Mouse (Mus musculus) hindbrain, embryonic 11.5 days (tissue): ENCODE data around the gene Ap1g1. TPM values are rescaled to one million over a fixed set of nuclear protein-coding genes. Genes with fewer than 3 reads are reported as not detected.

ENCODE experiments used
- ATAC-seq: fragments of 200-750 bp; cut with Nextera tagmentation; 2 replicates; pipeline ENCODE4 v1.8.0; 2017; ENCODE audit warnings: mild to moderate bottlenecking, moderate TSS enrichment, moderate library complexity; ENCODE audit not compliant: low FRiP score
- DNase-seq: peaks from one replicate; pipeline ENCODE4 v3.0.0-alpha.2; 2015; ENCODE audit warnings: low spot score
- H3K27ac ChIP-seq: fragments of 300-500 bp; sonication (generic); 2 replicates; pipeline ENCODE4 v1.5.1; 2014; ENCODE audit warnings: mild to moderate bottlenecking, low read depth, low read length
- H3K27me3 ChIP-seq: fragments of 300-500 bp; sonication (generic); 2 replicates; pipeline ENCODE4 v1.6.1; 2014; ENCODE audit warnings: mild to moderate bottlenecking, low read length, moderate library complexity, mixed read lengths; ENCODE audit not compliant: control insufficient read depth, insufficient read depth
- H3K36me3 ChIP-seq: fragments of 300-500 bp; sonication (generic); 2 replicates; pipeline ENCODE4 v1.6.1; 2014; ENCODE audit warnings: mild to moderate bottlenecking, low read length, moderate library complexity, mixed read lengths; ENCODE audit not compliant: control insufficient read depth, insufficient read depth
- H3K4me1 ChIP-seq: fragments of 300-500 bp; sonication (generic); replicated peaks from 2 replicates; pipeline ENCODE4 v1.6.1; 2014; ENCODE audit warnings: low read length, mixed read lengths; ENCODE audit not compliant: control insufficient read depth, insufficient read depth
- H3K4me2 ChIP-seq: fragments of 300-500 bp; sonication (generic); replicated peaks from 2 replicates; pipeline ENCODE4 v1.6.1; 2014; ENCODE audit warnings: mild to moderate bottlenecking, low read depth, low read length
- H3K4me3 ChIP-seq: fragments of 300-500 bp; sonication (generic); 2 replicates; pipeline ENCODE4 v1.5.1; 2014; ENCODE audit warnings: low read depth, low read length
- H3K9ac ChIP-seq: fragments of 300-500 bp; sonication (generic); 2 replicates; pipeline ENCODE4 v1.6.1; 2014; ENCODE audit warnings: low read depth, low read length
- H3K9me3 ChIP-seq: fragments of 300-500 bp; sonication (generic); 2 replicates; pipeline ENCODE4 v1.6.1; 2016; ENCODE audit warnings: low read length; ENCODE audit not compliant: control insufficient read depth
- WGBS: fragments of 180-500 bp; shearing (Covaris S2); extraction: QIAGEN DNeasy Blood & Tissue Kit; methylation state at CpG from one replicate; pipeline ENCODE4 v1.1.7; 2014; 5-methylcytosine and 5-hydroxymethylcytosine counted together
- polyA plus RNA-seq: library from polyadenylated mRNA; unstranded; fragments of >200 nt; fragmentation: Nextera tagmentation; extraction: Ambion mirVana; gene quantifications from 2 replicates; pipeline ENCODE4 v1.2.1, GENCODE M21; 2014

Gene Ap1g1
- polyA plus RNA-seq, 1 experiment from 2014 or later: 33.8 TPM

DNA sequence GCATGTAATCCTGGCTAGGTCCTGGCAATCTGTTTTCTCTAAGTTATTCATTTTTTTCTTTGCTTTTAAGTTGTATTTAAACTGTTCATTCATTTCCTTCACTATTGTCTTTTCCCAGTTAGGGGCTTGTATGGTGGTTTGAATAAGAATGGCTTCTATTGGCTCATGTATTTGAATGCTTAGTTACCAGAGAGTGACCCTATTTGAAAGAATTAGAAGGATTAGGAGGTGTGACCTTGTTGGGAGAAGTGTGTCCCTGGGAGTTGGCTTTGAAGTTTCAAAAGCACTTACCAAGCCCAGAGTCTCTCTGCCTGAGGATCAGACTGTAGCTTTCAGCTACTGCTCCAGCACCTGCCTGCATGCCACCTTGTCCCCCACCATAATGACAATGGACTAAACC is 106.9 kb downstream of the Ap1g1 start:
- H3K36me3 ChIP-seq: no peaks in the 10 kb centered on the region

DNA sequence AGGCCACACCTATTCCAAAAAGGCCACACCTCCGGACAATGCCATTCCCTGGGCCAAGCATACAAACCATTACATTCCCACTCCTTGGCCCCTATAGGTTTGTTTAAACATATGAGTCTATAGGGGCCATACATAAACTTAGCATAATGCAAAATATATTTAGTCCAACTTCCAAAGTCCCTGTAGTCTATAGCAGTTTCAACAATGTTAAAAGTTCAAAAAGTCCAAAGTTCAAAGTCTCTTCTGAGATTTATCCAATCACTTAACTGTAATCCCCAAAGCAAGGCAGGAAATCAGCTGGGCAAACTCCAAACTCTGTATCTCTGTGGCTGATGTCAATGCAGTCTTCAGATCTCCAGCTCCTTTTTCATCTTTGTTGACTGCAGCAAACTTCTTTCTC is 110.9 kb downstream of the Ap1g1 start:
- no peak overlapping the region for H3K9ac ChIP-seq
- H3K27ac ChIP-seq: no peak overlapping the region
- H3K36me3 ChIP-seq: no peaks in the 10 kb centered on the region
- H3K27me3 ChIP-seq: no peaks in the 10 kb centered on the region
- no peak overlapping the region for H3K4me2 ChIP-seq
- ATAC-seq (no peak), DNase-seq (no peak)
- H3K4me3 ChIP-seq: no peak overlapping the region
- no peaks in the 10 kb centered on the region for H3K9me3 ChIP-seq
- no peaks in the 10 kb centered on the region for H3K4me1 ChIP-seq
- 91% methylated on average over 1 of the region's 1 CpGs for WGBS

More for the DNA sequence above, 106.9 kb downstream of the Ap1g1 start:
- no peaks in the 10 kb centered on the region for H3K27me3 ChIP-seq
- no peak overlapping the region for H3K4me2 ChIP-seq
- H3K9me3 ChIP-seq: no peaks in the 10 kb centered on the region
- no peaks in the 10 kb centered on the region for H3K4me1 ChIP-seq
- no peak for ATAC-seq
- H3K27ac ChIP-seq: no peak overlapping the region
- no peak for DNase-seq
- H3K9ac ChIP-seq: no peak overlapping the region
- no peak overlapping the region for H3K4me3 ChIP-seq

DNA sequence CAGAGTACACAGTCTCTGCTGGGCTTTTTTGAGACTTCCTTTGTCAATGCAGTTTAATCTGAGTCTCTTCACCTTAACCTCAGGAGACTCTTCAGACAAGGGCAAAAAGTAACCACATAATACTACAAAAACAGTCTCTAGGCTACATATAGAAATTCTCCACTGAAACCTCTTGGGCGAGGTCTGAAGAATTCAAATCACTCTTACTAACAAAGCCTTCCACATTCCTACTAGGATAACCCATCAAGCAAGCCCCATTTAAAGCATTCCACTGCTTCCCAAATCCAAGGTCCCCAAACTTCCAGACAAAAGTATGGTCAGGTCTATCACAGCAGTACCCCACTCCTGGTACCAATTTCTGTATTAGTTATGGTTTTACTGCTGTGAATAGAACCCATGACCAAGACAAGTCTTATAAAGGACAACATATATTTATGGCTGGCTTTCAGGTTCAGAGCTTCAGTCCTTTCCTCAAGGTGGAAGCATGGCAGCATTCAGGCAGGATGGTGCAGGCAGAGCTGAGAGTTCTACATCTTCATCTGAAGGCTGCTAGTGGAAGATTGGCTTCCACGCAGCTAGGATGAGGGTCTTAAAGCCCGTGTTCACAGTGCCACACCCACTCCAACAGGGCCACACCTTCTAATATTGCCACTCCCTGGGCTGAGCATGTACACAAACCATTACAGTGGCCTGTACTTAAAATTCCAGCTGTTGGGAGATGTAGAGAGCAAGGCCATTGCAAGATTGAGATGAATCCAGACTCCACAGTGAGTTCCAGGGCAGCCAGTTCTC is 112.6 kb downstream of the Ap1g1 start:
- WGBS: 93% methylated on average over 3 of the region's 3 CpGs
- H3K36me3 ChIP-seq: no peaks in the 10 kb centered on the region
- no peaks in the 10 kb centered on the region for H3K4me1 ChIP-seq

DNA sequence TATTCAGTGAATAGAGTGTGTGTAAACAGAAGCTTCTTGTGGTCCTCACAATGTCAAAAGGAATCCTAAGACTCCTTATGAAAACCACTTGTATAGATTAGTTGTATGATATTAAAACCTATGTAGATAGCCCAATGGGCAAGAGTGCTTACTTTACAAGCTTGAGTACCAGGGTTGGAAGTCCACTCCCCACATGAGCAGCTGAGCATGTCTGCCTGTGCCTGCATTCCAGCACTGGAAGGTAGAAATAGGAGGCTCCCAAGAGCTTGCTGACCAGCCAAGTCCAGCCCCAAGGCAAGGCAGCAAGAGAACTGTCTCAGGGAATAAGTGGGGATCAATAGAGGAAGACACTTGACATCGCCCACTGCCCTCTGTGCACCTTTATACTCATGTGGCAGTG is 116.3 kb downstream of the Ap1g1 start:
- no peak for ATAC-seq
- 88% methylated on average over 1 of the region's 1 CpGs for WGBS
- H3K4me2 ChIP-seq: no peak overlapping the region

More for the DNA sequence above, 112.6 kb downstream of the Ap1g1 start:
- no peak overlapping the region for H3K9ac ChIP-seq
- DNase-seq: no peak
- H3K27me3 ChIP-seq: no peaks in the 10 kb centered on the region
- H3K4me3 ChIP-seq: no peak overlapping the region
- no peak for ATAC-seq
- H3K4me2 ChIP-seq: no peak overlapping the region
- H3K9me3 ChIP-seq: no peaks in the 10 kb centered on the region
- no peak overlapping the region for H3K27ac ChIP-seq

DNA sequence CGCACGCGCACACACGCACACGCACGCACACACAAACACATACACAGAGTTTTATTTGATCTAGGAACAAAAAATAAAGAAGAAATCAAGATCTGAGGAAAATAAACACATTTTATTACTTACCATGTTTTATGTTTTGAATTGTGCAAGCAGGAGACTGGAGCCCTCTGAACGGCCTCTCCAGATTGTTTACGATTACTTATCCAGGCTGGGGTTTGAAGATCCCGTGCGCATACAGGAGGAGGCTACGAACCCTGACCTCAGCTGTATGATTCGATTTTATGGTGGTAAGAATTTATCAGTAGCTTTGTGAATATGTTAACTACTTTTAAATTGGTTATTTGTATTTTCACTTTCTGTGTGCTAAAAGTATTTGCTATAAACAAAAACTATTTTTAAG is 117.0 kb downstream of the Ap1g1 start:
- no peak overlapping the region for H3K9ac ChIP-seq
- no peaks in the 10 kb centered on the region for H3K9me3 ChIP-seq
- no peaks in the 10 kb centered on the region for H3K36me3 ChIP-seq
- DNase-seq (no peak), ATAC-seq (no peak)
- WGBS: 93% methylated on average over 12 of the region's 12 CpGs
- no peaks in the 10 kb centered on the region for H3K4me1 ChIP-seq
- no peak overlapping the region for H3K4me2 ChIP-seq
- no peak overlapping the region for H3K4me3 ChIP-seq
- H3K27me3 ChIP-seq: no peaks in the 10 kb centered on the region
- no peak overlapping the region for H3K27ac ChIP-seq

More for the DNA sequence above, 116.3 kb downstream of the Ap1g1 start:
- Histone ChIP-seq H3K27ac (no peak overlapping the region), H3K9ac (no peak overlapping the region), H3K36me3 (no peaks in the 10 kb centered on the region), H3K9me3 (no peaks in the 10 kb centered on the region), H3K27me3 (no peaks in the 10 kb centered on the region), H3K4me3 (no peak overlapping the region), H3K4me1 (no peaks in the 10 kb centered on the region)
- no peak for DNase-seq

DNA sequence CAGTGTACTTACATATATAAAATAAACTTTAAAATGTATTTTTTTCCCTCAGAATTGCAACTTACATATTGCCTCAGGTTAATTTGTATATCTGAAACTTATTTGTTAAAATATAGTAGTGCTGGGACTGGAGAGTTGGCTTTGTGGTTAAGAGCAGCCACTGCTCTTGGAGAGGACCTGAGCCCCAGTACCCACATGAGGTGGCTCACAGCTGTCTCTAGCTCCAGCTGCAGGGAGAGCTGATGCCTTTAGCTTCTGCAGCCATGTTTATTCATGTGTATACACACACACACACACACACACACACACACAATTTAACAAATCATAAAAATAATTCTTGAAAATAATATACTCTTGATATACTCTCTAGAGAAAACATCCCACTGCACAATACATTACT is 124.0 kb downstream of the Ap1g1 start:
- H3K4me3 ChIP-seq: no peak overlapping the region

DNA sequence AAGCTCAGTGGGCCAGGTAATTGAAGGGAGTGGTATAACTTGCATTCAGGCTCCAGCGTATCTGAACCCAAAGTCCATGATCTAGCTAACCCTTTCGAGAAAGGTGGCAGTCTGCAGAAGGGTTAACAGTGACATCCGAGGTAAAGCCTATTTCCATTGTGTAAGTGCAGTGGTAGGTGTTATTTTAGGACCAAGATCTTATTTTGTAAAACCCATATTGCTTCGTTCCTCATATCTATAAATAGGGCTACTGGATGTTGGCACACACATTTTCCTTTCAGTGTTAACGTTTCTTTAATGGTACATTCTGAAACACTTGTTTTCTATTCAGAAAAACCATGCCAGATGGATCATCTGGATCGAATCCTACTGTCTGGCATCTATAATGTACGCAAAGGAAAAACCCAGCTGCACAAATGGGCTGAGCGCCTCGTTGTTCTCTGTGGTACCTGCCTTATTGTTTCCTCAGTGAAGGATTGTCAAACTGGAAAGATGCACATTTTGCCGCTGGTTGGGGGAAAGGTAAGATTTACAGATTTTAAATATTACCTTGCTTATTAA is 125.6 kb downstream of the Ap1g1 start:
- WGBS: 89% methylated on average over 10 of the region's 10 CpGs

More for the DNA sequence above, 124.0 kb downstream of the Ap1g1 start:
- H3K9me3 ChIP-seq: no peaks in the 10 kb centered on the region
- no peaks in the 10 kb centered on the region for H3K27me3 ChIP-seq
- no peaks in the 10 kb centered on the region for H3K4me1 ChIP-seq
- ATAC-seq: no peak
- no peaks in the 10 kb centered on the region for H3K36me3 ChIP-seq
- no peak overlapping the region for H3K9ac ChIP-seq
- no peak overlapping the region for H3K4me2 ChIP-seq
- DNase-seq: no peak
- no peak overlapping the region for H3K27ac ChIP-seq

DNA sequence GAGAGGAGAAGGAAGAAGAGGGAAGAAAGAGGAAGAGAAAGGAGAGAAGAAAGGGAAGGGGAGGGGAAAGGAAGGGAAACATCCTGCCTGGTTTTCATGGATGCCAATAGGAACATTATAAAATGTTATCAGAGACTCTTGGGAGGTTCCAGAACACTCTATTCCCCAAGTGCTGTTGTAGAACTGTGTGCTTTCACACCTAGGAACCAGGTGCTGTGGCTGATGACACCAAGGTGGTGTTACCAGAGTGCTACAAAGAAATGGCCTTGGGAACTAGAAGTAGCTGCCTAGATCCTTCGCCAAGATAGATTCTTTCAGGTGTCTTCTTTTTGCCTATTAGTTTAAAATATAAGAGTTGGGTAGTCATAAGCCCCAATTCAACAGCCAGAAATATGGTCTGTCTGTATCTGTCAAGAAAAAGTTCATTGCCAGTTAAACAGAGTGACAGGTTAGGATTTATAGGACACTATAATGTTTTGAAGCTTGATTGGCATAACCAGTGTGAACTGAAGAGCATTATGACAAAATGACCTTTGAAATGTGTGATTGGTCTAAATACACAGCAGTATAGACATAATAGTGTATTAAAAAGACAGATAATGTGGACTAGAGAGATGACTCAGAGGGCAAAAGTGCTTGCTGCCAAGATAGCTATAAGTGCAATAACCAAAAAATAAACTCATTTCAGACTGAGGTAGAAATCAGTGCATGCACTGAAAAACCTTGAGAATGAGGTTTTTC is 126.7 kb downstream of the Ap1g1 start:
- 0 out of 2 replicates have a peak, but pooled peaks cover 2% of the 10 kb centered on the region for H3K36me3 ChIP-seq
- no peak overlapping the region for H3K4me2 ChIP-seq
- H3K4me3 ChIP-seq: no peak overlapping the region
- ATAC-seq: no peak
- WGBS: 83% methylated on average over 1 of the region's 1 CpGs
- no peak for DNase-seq
- no peaks in the 10 kb centered on the region for H3K4me1 ChIP-seq
- H3K27me3 ChIP-seq: no peaks in the 10 kb centered on the region
- H3K27ac ChIP-seq: no peak overlapping the region
- no peaks in the 10 kb centered on the region for H3K9me3 ChIP-seq
- H3K9ac ChIP-seq: no peak overlapping the region

More for the DNA sequence above, 125.6 kb downstream of the Ap1g1 start:
- no peak for DNase-seq
- Histone ChIP-seq H3K4me1 (no peaks in the 10 kb centered on the region), H3K36me3 (no peaks in the 10 kb centered on the region), H3K9ac (no peak overlapping the region), H3K4me3 (no peak overlapping the region), H3K27ac (no peak overlapping the region), H3K4me2 (no peak overlapping the region), H3K27me3 (no peaks in the 10 kb centered on the region), H3K9me3 (no peaks in the 10 kb centered on the region)
- ATAC-seq: no peak
